Mouse (Mus musculus) A20 (cell line): ENCODE data around the gene Bub1b.

Source experiments
- DNase-seq: peaks from one replicate; pipeline ENCODE4 v3.0.0-alpha.2; 2011; ENCODE audit warnings: low read depth, low spot score

Gene Bub1b

GRCm38 (mm10) chr2:118597673-118598568 lies at the start of gene Bub1b:
TSS of gene Bub1b (plus strand) at chr2:118598211.
- peak; percentile 94 for DNase-seq

- peak; percentile 72 for DNase-seq
These were observed 49.4 kb upstream of the Bub1b start for GRCm38 (mm10) chr2:118548421-118549221.

DNA sequence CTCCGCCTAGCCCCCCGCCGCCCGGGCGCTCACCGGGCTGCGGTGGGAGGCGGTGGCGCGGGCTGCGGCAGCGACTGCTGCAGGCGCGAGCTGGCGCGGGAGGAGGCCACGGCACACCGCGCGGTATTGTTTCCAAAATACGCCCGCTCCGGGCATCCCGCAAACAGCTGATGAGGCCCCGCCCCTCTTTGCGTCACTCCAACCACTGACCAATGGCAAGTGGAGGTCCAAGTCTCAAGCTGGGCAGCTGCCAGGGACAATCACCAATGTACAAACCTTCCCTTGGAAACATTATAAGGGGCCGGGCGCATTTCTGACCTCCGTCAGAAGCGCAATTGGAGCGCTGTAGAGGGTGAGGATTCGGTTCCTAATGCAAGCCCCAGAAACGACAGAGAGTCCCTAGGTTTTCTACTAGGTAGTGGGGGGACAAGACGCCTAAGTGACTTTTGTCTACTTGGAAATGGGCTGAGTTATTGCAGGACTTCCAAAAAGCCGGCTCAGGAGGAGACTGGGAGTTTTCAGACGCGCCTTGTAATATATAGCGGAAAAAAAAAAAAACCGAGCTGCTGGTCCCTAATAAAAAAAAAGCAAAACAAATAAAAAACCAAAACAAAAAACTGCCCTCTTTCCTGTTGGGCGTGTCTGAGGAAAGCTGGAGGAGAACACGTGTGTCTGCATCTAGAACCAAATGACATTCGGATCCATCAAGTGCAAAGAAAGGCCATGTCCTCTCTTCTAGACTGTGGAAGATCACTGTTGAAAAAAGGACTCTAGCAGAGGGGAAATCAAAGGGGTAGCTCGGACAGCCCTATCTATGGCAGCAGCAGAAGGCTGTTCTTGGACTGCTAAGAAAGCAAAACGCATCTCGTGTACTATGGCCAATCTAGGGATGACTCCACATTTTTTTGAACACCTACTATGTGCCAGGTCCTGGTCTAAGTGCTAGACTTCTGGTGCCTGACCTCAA lies 48.2 kb upstream of the Bub1b start, which contains the start of gene Bmf:
Bmf (minus strand) TSS at position 181 of the 967 bp plus-strand sequence.
- peak; percentile 95 for DNase-seq

DNA sequence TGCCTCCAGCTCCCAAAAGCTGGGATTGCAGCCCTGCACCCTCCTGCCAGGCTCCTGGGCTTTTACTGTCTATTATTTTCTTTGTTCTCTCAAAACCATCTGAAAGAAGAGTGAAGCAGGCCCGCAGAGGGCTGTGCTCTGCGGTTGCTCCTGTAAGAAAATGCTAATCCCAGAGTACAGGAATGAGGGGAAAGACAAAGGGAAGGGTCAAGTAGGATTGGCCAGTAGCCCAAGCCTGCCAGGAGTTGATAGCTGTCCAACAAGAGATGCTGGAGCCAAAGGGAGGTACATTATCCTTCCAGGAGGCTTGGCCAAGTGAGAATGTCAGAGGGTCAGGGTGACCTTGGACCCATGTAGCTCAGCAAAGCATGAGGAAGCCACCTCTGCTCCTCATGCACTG lies 46.4 kb upstream of the Bub1b start:
- no peak for DNase-seq

GRCm38 (mm10) chr2:118554356-118554990 lies 43.5 kb upstream of the Bub1b start:
- peak; percentile 93 for DNase-seq

DNA sequence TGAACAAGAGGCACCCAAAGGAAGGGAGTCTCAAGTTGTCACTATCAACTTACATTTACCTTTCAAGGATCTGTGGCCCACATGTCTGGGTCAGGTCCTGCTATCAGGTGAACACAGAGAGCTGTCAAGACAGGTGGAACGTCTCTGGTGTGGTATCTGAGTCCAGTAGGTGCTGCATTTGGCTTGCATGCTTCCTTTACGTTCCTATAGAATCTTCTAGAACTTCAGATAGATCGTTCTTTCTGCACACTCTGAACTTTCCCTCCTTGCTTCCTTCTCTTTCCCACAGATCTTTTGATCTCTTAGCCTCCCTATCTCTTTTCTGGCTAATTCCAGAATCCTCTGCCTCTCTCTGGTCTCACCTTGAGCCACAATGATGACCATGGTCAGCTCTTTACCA lies 39.6 kb upstream of the Bub1b start:
- peak; percentile 58 for DNase-seq

GRCm38 (mm10) chr2:118562015-118562414 lies 36.0 kb upstream of the Bub1b start:
- peak; percentile 39 for DNase-seq

- peak; percentile 55 for DNase-seq
These were observed 35.6 kb upstream of the Bub1b start for GRCm38 (mm10) chr2:118562431-118562830.

DNA sequence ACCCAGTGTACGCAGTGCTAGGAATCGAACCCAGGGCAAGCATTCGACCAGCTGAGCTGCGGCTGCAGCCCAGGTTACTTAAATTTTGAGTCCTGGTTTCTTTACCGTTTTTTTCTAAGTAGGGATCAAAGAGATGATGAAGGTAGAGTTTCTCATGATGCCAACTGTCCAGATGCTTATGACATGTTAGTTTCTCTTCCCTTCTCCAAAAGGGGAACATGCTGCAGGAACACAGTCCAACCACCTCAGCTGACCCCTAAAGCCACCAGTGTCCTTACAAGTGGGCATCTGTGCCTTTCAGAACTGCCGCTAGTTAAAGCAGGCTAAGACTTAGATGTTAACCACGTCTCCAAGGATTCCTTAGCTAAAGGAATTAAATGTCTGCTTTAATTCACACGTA lies 30.8 kb upstream of the Bub1b start:
- peak; percentile 25 for DNase-seq

- no peak for DNase-seq
These were observed 27.1 kb upstream of the Bub1b start for GRCm38 (mm10) chr2:118570939-118571338.

GRCm38 (mm10) chr2:118572183-118572836 lies 25.7 kb upstream of the Bub1b start:
- DNase-seq, result no peak

DNA sequence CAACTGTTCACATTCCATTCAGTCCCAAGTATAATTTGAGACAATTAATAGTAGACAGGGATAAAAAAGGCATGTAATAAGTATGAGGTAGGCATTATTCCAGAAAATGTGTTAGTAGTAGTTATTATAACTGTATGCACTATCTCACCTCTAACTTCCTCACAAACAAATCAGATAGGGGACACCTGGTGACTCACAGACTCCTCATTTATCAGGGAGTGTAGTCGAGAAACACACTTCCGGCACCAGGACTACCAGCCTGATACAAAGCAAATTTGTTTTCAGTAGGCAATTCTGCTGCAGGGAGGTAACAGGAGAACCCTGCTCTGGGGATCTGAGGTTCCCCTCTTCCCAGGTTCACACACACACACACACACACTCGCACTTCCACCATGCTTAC lies 24.9 kb upstream of the Bub1b start:
- no peak for DNase-seq

DNA sequence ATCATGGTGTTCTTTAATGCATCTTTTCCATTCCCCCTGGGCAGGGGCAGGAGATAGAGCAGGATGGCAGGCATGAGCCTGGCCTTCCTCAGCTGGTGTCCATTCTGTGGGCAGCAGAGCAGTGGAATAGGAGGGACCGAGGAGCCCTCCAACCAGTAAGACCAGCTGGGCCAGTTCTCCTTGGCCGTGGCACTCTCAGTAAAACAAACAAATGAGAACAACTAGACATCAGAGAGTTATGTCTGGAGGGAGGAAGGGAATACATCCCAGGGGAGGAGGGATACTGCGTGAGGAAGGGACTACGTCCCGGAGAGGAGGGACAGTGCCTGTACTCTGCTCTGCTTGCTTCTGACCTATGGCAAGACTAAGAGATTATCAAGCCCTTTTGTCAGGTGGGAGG lies 12.0 kb upstream of the Bub1b start:
- DNase-seq, result no peak

DNA sequence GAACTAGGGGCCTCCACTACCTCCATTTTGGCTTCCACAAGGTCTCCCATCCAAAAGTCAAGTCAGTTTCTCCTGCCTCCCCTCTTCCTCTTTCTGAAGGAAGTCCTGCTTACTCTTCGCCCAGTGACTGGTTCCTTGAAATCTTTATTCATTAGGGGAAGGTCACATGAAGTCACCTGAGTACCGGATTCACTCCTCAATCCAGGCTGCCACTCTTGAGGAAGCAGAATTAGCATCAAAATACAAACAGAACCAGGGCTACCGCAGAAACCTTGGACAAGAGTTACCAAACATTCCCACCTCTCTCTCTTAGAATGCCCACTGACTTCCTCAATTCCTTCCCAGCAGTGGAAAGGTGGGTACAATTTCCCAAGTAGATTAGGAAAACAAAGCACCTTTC lies 10.3 kb upstream of the Bub1b start:
- no peak for DNase-seq

- no peak for DNase-seq
These were observed 6.9 kb upstream of the Bub1b start for GRCm38 (mm10) chr2:118591083-118591482.

DNA sequence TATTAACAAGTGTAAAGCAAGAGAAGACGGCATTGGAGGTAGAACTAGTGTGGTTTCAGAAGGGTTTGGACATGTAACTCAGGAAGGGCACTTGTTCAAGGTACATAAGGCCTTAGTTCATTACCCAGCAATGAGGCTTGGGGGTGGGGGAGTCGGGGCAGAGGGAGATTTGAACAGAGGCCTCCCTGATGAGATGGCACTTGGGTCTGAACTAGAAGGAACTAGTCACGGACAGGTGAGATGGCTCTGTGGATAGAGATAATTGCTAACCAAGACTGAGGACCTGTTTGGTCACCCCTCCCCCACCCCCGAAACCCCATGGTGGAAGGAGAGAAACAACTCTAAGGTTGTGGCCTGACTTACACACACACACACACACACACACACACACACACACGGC lies 1.1 kb downstream of the Bub1b start:
- peak; percentile 54 for DNase-seq

- no peak for DNase-seq
These were observed 3.7 kb downstream of the Bub1b start for GRCm38 (mm10) chr2:118601599-118602263.

- no peak for DNase-seq
These were observed 6.1 kb downstream of the Bub1b start for GRCm38 (mm10) chr2:118604091-118604490.

DNA sequence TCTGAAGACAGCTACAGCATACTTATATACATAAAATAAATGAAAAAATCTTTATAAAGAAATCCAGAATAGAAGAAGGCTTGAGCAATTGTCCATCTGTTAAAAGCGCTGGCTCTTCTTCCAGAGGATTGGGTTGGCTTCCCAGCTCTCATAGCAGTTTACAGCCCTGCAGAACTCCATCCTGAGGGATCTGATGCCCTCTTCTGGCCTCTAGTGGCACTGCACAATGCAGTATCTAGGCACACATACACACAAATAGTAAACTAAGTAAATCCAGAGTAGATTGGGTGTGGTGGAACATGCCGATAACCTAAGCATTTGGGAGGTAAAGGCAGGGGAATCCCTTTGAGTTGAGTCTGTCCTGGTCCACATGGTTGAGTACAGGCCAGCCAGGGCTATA lies 8.0 kb downstream of the Bub1b start:
- peak; percentile 60 for DNase-seq

DNA sequence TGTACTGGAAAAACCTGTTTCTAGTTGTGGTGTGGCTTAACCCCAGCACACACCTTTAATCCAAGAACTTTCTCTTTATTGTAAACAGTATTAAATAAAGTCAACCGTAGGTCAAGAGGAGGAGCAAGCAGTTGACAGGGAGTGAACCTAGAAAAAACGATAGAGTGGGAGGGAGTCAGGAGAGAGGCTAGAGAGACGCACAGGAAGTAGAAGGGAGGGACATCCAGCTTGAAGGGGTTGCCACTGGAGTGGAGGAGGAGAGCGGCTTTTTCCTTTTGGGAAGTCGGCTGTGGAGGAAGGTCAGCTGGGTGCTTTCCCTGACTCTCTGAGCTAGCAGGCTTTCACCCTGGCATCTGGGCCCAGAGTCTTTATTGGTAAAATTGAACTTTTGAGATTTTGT lies 9.0 kb downstream of the Bub1b start:
- DNase-seq, result no peak
